Mouse (Mus musculus) stomach, postnatal 0 days (tissue): ENCODE measurements at regions not wholly inside any gene's neighbourhood (a gene's known extent, or its start where the extent isn't known, plus 50 kb on each side); places are given as distances from the start of the nearest gene placed in this dataset.

Experiments used
- CTCF ChIP-seq: IDR thresholded peaks from 2 replicates; pipeline ENCODE4 v1.5.1; 2016; ENCODE audit warnings: antibody characterized with exemption, low read depth, mild to moderate bottlenecking, moderate library complexity
- EP300 ChIP-seq: optimal IDR thresholded peaks from 2 replicates; pipeline ENCODE3; 2016; ENCODE audit warnings: antibody characterized with exemption

DNA sequence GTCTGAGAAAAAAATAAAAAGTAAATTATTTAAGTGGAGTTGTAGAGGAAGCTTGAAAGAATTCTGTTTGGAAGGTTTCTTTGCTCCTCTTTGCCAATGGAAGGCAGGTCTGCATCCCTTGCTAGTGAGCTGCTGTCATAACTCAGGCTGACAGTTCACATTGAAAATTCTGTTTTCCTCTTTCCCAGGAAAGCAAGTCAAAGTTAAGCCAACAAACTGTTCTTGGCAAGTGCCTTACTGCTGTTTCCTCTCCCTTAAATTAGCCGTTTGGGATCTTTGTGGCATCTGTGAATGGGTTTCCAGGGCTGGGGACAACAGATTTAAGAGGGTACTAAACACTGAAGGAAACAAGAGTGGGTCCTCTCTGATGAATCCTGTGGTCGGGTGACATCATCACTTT is 261.2 kb downstream of the Pou4f1 start:
- TF ChIP-seq CTCF (no peak), EP300 (no peak)
